Mouse (Mus musculus) thymus, postnatal 10 days (tissue): Measurements from ENCODE around the gene Bcan.

Experiments used
- DNase-seq, 2 experiments: peaks; one replicate each; pipeline ENCODE4 v3.0.0; 2021; ENCODE audit warnings: low spot score in 2 of 2

Gene Bcan

DNA sequence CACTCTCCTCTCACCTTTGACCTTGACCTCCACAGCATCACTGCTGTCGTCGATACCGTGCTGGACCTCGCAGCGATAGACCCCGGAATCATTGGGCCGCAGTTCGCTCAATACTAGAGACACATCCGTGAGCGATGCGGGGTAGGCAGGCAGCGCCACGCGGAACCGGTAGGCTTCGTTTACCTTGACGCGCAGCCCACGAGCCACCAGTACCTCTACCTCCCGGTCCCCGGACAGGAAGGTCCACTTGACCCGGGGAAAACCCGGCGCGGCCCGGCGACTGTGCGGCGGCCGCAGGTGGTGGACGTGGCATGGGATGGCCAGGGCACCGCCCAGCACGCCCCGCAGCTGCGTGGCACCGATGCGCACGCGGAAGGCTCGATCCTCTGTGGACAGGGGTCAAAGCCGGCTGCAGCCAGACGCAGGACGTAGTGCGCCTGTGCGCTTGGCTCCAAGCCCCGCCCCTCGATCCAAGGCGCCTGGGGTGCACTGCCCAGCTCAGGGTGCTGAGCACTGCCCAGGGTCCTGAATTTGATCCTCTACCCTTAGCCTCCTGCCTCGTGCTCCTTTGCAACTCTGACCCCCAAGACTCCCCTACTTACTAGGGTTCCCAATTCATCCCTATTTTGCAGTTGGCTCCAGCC is 2.9 kb downstream of the Bcan start:
- no peak for DNase-seq

DNA sequence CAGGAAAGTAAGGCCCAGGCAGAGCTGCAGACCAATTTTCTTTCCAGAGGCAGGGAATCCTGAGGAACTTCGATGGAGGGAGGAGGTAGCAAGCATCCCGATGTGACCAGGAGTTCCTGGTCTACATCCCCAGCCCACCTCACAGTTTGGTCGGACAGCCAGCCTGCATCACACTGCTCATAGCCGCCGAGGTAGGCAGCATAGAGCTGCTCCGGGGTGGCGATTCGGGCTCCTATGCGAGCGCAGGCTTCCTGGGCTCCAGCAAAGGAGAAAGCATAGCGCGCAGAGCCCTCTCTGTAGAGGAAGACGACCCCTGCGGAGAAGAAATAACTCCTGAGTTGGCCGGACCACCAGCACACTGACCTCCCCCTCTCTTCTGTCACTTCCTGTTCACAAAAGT is 3.6 kb downstream of the Bcan start:
- no peak for DNase-seq

DNA sequence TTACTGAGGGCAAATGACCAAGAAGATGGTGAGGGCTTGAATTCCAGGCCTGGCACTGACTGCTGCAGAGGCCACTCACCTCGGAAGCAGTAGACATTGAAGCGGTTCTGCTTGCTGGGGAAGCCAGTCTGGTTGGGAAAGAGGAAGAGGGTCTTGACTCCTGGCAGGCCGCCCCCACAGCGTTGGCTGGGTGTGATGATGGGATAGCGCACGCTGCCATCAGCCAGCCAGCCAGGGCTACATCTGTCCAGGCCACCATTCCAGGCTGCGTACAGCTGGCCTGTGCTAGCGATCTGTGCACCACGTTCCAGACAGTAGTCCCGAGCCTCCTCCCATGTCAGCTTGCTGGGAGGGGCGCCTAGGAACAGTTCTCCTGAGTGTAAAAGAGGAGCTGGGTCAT is 4.7 kb downstream of the Bcan start:
- DNase-seq: no peak

DNA sequence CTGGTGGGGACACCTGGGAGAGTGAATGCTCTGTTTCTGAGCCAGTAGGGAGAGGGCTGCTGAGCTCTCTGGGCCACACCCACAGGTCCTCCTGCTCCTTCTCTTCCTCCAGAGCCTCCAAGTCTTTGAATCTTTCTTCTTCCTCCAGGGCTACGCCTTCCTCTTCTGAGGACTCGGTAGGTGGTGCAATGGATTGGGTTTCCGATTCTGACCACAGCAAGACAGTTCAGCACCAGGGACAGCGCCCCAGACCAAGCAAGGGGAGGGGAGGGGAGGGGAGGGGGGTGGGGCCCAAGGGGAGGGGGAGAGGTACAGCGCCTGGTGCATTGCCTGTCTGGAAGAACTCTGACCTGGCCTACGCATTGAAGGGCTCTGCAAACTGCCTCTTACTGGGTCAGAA is 6.6 kb downstream of the Bcan start:
- DNase-seq: peak in 1 of 2 experiments; percentile 62

DNA sequence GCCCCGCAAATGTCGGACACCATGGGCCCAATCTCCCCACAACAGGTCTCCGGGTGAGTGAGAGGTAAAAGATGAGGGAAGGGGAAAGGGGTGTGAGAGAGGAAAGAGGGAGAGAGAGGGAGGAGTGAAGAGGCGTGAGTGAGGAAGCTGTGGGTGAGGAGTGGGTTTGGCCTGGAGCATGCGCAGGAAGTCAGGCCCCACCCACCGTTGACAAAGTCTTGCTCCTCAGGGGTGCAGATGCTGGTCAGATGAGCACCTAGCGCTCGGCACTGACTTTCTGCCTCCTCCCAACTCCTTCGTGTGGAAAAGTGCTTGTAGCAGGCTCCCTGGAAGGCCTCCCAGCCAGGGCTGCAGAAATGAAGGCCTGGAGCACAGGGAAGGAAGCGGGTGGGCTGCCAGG is 10.1 kb downstream of the Bcan start:
- no peak for DNase-seq

DNA sequence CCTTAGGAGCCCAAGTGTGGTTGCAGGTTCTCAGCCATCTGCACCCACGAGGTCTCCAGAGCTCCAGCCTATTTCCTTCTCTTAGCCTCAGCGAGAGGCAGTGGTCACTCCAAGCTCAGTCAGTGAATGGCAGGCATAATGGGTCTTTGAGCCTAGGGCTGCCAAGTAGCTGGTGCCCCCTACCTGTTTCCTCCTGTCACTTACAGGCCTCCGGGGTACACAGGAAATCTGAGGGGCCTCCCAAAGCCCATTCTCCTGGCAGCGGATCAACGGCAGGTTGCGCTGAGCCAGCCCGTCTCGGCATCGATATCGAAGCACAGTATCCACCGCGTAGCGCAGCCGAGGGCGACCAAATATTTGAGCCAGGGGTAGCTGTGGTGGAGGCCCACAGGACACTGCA is 12.0 kb downstream of the Bcan start:
- peak in 1 of 2 experiments; percentile 24 for DNase-seq

DNA sequence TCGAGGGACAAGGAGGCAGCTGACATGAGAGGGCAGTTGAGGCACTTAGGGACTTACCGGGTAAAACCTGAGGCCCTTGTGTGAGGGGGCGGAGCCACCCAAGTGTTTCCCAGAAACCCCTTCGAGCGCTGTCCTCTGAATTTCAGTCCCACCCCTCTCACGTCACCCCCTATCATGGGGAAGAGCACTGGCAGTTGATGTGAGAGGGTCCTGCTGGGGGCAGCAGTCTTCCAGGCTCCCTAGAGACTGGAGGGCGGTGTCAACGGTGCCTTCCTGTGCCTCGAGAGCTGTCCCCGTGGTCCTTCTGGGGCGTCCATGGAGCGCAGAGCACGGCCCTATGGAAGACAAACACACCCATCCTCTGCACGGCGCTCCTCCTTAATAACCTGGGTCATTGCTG is 12.4 kb downstream of the Bcan start:
- peak; percentile 35 to 41 for DNase-seq

DNA sequence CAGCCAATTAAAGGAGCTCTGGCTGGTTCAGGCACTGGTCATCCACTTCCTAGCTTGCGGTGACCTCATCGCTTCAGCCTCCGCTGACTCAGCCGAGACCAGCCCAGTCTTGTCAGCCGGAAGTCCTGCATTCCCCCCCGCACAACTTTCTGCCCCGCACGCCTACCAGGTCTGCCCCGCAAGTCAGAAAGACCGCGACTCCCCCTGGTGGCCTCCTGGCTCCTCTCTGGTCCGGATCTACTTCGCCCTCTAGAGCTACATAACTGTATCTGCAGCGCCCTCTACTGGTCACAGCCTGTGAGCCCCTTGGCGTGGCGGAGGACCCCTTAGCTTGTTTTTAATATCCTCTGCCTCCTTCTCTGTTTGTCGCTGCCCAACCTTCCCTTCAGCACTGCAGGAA is 13.2 kb downstream of the Bcan start:
- DNase-seq: peak; percentile 84 to 98

DNA sequence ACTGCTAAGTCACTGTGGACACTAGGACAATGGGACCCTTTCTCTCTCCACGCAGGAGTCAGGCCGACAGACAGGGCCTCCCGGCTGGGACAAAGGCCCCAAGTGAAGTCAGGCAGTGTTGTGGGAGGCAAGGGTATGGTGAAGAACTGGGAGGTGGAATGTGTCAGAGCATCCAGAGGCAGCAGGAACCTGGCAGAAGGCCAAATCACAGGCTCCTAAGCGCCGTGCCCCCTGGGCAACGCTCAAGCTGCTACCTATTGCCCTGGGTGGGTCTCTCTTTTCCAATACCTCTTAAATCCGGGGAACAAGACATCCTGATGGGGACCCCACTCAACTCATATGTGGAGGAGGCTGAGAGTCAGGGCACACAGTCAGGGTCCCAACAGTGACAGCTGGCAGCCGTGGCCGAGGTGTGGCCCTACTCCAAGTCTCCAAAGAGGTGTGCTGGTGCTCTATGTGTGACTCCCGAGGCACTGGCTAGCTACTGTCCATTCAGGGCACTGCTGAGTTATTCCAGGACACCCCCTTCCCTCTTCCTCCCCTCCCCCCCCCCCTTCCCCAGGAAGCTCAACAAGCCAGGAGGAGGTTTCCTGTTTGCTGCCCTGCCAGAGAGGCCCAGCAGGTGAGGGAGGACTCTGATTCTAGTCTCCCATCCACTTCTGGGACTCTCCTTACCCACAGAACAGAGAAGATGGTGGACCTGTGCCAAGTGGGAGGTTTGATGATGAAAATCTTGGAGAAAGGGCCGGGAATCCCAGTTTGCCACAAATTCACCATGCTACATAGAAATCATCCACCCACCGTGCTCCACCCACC is 14.3 kb downstream of the Bcan start:
- DNase-seq: no peak

DNA sequence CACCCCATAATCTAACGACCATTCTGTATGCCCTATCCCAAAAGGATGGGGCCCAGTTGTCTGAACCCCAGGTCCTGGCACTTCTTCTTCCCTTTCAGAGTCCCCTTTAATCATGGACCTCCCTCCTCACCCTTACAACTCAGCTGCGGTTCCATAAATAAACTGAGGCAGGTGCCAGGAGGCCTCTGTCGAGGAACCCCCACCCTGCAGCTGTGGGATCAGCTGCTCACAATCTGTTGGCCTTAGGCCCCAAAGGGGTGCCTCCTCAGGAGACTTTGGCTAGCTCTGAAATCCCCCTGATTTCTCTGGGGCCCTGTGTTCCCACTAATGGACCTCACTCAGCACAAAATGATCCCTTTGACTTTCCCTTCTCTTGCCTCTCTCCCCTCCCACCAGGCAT is 15.9 kb downstream of the Bcan start:
- no peak for DNase-seq

DNA sequence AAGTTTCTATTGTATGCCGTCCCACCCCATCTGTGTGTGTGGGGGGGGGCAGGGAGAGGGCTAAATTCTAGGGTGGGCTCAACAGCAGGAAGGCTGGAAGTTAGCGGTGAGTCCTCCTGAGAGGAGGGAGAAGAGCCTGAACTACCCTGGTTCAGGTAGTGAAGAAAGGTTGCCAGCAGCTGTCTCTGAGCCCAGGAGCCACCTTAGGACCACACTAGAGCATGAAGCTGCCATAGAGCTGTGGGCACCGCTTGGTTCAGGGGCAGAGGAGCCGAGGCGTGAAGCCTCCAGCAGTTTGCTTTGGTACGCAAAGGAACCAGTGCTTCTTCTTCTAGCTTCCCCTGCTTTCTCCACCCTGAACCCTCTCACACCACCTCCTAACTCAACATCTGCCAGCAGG is 16.4 kb downstream of the Bcan start:
- DNase-seq: no peak

DNA sequence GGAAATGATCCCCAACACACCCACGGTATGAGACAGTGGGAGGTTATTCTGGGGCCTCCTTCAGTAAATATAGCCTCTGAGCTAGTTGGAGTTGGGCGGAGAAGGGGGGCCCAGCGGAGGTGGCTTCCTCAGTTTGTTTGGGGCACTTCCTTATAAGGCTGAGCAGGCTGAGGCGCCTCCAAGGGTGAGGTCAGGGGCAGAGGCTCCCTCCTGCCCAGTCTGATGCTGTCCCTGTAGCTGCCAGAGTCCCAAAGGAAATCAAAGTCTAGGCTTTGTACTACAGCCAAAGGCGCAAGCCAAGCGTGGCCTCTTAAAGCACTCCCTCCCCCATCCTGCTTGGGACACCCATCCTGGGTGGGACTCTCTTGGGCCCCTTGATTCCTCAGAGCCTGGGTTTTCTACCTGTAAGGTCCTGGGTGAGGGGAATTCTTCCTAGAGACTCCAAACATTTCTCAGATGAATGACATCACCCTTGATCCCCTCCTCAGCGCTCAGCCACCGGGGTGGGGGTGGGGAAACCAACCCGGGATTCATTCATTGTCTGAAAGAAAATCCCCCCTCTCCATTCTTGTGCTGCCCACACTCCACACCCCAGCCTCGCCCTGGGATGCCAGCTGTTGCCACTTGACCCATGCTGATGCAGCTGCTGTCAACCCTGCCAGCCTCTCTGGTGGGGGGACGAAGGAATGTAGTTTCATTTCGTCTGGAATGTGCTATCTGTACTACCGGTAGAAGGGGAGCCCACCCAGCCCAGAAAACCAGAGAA is 17.0 kb downstream of the Bcan start:
- DNase-seq: no peak

DNA sequence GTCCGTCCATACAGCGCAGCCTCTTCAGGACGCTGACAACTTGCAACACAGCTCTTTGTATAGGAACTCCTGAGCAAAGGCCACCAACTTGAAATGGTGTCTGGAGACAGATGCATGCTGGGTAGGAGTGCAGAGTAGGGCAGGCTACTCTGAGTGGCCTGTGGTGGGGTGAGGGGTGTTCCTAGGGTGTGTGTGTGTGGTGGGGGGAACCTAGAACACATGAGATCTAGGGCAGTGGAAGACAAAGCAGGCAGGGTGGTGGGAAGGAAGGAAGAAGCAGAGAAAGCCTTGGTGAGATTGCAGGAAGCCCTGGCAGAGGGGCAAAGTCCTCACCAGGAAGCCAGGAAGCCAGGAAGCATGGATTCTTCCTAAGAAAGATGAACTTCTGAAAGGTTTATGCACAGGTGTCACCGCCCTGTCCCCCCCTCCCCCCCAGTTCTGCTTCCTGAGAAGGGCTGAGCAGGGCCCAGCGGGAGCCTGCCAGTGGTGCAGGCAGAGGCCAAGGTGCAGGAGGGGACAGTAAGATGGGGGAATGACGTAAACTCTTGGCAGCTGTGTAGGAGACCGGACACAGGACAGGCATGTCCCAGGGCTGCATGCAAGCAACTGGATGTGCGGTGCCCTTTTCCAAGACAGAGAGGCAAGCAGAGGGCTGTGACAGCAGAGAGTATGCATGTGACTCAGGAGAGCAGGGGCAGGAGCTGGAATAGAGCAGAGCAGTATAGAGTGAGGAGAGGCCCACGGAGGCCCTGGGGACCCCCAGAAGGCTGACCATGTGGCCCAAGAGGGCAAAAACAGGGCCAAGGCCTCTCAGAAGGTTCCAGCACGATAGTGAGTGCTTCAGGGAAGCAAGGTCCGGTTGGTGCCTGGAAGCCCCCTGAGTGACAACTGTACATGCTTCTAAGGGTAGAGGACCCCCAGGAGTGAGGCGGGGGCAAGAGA is 17.9 kb downstream of the Bcan start:
- DNase-seq: no peak

DNA sequence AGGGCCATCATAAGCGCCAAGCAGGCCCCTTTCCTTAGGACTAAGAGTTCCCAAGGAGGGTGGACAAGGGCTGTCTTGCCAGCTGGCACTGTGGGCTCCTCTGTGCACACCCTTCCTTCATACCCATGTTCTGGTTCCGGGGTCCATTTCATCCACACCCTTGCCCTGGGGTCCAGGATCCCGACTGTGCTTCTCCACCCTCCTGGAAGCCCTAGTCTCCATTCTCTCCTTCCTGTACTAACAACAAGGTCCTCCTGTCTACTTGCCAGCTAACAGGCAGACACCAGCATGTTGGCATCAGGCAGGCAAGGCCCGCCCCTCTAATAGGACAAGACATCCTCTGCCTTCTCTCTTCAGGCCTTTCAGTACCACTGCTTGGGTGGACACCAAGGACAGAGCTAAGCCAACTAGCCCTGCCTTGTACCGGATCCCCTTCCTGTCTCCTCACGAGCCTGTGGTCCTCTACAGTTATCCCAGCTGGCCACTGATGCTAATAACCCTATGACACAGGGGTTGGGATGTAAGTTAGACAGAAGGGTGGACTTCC is 18.7 kb downstream of the Bcan start:
- no peak for DNase-seq

DNA sequence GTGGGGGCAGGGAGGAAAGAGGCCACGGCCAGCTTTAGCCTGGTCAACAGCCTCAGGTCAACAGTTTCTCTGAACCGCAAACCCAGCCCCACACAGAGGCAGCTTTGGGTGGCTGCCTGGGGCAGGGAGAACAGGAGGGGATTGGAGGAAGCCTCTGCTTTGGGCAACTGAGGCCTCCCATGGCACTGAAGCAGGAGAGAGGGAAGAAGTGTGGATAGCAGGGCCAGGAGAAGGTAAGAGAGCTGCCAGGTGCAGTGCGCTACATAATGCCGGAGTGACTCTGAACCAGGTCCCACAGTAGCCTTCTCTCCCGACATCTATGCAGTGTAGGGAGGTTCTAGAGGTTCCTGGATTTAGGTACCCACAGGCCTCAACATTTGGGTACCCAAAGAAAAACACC is 19.3 kb downstream of the Bcan start:
- no peak for DNase-seq

DNA sequence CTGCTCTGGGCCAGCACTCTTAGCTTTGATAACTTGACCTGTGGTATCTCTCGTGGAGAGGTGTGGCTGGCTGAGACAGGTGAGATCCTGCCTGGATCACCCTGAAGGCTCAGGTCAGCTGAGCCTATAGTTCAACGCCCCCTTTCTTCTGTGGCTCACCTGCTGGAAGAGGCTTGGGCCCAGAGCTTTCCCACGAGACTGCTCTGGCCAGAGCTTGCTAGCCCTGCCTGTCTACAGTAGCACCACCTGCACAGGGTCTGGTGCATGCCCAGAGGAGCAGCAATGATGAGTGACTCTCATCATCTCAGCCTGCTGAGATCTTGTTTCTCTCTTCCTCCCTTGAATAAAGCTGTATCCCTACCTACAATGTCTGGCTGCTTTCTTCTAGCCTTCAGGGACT is 19.9 kb downstream of the Bcan start:
- no peak for DNase-seq

DNA sequence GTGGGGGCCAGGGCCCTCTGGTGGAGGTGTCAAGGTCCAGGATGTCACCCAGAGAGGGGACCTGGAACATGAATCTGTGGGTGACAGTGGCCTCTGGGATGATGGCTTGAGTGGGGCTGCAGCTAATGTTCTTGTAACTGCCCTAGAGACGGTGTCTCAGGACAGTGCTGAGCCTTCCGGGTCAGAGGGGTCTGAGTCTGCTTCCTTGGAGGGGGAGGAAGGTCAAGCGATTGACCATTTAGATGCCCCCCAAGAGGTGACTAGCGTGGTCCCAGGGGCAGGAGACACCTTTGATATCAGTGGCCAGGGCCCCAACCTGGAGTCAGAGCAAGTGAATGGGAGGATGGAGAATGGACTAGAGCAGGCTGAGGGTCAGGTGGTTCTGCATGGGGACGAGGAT is 20.5 kb downstream of the Bcan start:
- DNase-seq: no peak

DNA sequence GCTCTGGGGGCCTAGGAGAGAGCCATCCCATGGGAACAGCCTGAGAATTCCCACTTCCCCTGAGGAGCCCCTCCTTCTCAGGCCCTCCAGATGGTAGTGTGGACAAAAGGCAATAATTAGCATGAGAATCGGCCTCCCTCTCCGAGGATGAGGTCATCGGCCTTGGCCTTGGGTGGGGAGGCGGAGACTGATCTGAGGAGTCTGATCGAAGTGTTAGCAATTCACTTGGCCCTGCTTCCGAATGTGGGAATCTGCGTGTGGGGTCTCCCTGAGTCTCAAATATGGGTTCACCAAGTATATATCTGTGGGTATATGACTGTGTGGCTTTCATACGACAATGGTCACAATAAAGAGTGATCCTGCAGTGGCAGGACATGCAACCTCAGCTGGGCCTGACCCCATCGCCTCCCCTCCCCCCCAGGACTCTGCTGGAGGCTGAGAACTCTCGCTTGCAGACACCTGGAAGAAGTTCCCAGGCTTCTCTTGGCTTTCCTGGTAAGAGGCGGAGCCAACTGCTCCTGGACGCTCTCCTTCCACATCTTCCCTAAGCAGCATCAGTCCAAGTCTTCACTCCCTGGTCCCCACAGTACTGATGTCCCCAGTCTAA is 25.5 kb downstream of the Bcan start:
- no peak for DNase-seq

DNA sequence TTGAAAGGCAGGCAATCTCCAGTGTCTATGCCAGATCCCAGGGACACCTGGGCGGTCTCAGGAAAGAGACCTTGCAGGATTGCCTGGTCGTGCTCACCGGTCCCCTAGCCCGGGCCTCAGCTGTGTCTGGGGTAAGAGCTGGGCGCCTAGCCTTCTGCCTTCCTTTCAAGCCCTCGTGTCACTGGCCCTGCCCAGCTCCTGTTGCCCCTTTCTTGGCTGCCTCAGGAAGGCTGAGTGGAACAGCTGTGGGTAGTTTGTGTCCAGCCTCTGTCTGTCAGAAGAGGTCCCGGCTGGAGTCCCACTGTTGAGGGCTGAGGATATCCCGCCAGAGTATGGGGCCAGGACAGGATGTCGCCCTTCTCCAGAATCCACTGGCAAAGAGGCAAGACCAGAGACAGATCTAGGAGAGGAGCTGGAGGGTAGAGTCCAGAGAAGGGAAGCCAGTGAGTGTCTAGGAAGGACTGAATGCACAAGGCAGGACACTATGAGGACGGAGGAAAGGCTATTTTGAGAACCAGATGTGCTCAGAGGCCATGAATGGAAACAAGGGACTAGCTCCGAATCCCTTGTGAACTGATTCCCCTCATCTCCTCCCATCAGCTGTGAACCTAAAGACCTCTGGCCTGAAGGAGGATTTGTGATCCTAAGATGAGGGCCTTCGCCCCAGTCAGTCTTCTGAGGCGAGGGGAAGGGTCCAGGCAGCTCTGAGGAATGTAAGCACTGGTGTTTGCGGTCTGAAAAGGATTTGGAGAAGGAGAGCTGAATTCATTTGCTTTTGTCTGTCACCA is 26.2 kb downstream of the Bcan start:
- no peak for DNase-seq

DNA sequence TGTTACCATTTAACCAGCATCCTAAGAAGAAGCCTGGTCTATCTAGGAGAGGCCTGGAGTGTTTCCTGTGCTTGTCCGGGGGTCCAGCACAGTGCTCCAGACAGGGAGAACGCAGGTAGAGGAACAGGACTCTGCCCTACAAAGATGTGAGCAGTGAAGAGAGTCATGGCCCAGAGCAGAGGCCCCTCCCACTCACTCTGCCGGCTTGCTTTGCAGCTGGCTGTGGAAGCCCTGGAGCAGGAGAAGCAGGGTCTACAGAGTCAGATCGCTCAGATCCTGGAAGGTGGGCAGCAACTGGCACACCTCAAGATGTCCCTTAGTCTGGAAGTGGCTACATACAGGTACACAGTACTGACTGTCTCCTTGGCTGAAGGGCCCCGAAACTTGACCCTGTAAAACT is 27.3 kb downstream of the Bcan start:
- no peak for DNase-seq
